Mouse (Mus musculus): Measurements from ENCODE around the gene Tns1. TPM values are rescaled to one million over a fixed set of nuclear protein-coding genes. Genes with fewer than 3 reads are reported as not detected.
A peak's percentile ranks its signal among the peaks of the same experiment; 100 is the strongest.

Gene Tns1
- total and polyA plus RNA-seq, 3 experiments, result 0.40 to 3.6 (median 0.89) TPM

DNA sequence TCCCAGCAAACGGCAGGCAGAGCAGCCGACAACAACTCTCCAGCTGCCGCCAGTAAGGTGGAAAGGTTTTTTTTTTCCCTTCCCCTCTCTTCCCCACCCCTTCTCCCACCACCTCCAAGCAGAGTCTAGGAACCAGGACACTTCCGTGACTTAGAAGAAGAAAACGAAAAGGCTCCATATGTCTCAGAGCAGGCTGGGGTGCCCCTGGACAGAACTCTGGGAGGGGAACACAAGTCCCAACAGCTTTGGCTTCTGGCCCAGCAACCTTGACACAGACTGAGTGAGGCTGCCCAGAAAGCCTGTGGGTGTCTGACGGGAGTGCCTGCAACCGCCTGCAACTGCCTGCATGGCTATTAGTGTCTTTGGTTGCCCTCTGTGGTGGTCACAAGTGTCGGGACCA lies 160.6 kb downstream of the Tns1 start:
- Histone ChIP-seq H3K9me3 (replicated peaks; ENCODE audit: low read length) (no peaks in the 10 kb centered on the region), H3K4me3 (replicated peaks in 1 of 3; ENCODE audit: low read depth in 2 of 3, low read length in 2 of 3, poor library complexity in 1 of 3) (no peak overlapping the region), H3K4me2 (ENCODE audit: insufficient read depth, low read depth, poor library complexity, severe bottlenecking) (no peak overlapping the region), H3K36me3 (replicated peaks in 1 of 2; ENCODE audit: control insufficient read depth in 1 of 2, insufficient read depth in 1 of 2, low read length in 1 of 2) (no peaks in the 10 kb centered on the region), H3K9ac (ENCODE audit: insufficient read depth, low read depth) (no peak overlapping the region), H3K79me2 (replicated peaks; ENCODE audit: control insufficient read depth, extremely low read depth, insufficient read depth, poor library complexity, severe bottlenecking) (no peaks in the 10 kb centered on the region), H3K27me3 (replicated peaks) (no peaks in the 10 kb centered on the region), H3K27ac (ENCODE audit: insufficient read depth, low read depth) (no peak overlapping the region), H3K4me1 (ENCODE audit: control insufficient read depth in 1 of 2, insufficient read depth in 2 of 2) (peaks cover 0 to 30% of the 10 kb centered on the region in 2 experiments; a peak in 2 of 4 replicates)
- no peak for DNase-seq (ENCODE audit: extremely low read depth)
- in situ Hi-C loops (cut with MboI; ENCODE audit: low pct_ligation_motif_present, low pct_unique_long_range_greater_than_20kb, low sequenced_read_pairs) (no loop called here), dilution Hi-C loops (cut with MboI; ENCODE audit: extremely low pct_ligation_motif_present, extremely low pct_unique_long_range_greater_than_20kb, low sequenced_read_pairs) (no loop called here)
- TF ChIP-seq E2F4 (IDR thresholded peaks at IDR 0.05; ENCODE audit: insufficient replicate concordance, low read depth, low read length), result no peak
- no peak for TF ChIP-seq PAX5 (IDR thresholded peaks at IDR 0.05; ENCODE audit: low read length)
- TF ChIP-seq POLR2AphosphoS2 (IDR thresholded peaks at IDR 0.05; ENCODE audit: low read depth, low read length), result no peak
- no peak for TF ChIP-seq RCOR1 (conservative IDR thresholded peaks at IDR 0.05; ENCODE audit: low read depth, low read length)
- TF ChIP-seq HCFC1 (IDR thresholded peaks at IDR 0.05; ENCODE audit: low read depth, low read length), result no peak
- TF ChIP-seq KAT2A (IDR thresholded peaks at IDR 0.05; ENCODE audit: insufficient replicate concordance, low read length), result no peak
- TF ChIP-seq ZC3H11A (IDR thresholded peaks at IDR 0.05; ENCODE audit: low read depth, low read length), result no peak
- TF ChIP-seq MYC (IDR thresholded peaks at IDR 0.05; ENCODE audit: low read depth, low read length), result no peak
- TF ChIP-seq JUND (conservative IDR thresholded peaks at IDR 0.05; ENCODE audit: low read depth, low read length), result no peak
- TF ChIP-seq ZNF384 (IDR thresholded peaks at IDR 0.05; ENCODE audit: low read depth, low read length), result no peak
- TF ChIP-seq POLR2A (IDR thresholded peaks at IDR 0.05; ENCODE audit: low read depth, low read length), result no peak
- TF ChIP-seq GABPA (IDR thresholded peaks at IDR 0.05; ENCODE audit: insufficient replicate concordance, low read depth, low read length), result no peak
- TF ChIP-seq MXI1 (IDR thresholded peaks at IDR 0.05; ENCODE audit: low read depth, low read length), result no peak

DNA sequence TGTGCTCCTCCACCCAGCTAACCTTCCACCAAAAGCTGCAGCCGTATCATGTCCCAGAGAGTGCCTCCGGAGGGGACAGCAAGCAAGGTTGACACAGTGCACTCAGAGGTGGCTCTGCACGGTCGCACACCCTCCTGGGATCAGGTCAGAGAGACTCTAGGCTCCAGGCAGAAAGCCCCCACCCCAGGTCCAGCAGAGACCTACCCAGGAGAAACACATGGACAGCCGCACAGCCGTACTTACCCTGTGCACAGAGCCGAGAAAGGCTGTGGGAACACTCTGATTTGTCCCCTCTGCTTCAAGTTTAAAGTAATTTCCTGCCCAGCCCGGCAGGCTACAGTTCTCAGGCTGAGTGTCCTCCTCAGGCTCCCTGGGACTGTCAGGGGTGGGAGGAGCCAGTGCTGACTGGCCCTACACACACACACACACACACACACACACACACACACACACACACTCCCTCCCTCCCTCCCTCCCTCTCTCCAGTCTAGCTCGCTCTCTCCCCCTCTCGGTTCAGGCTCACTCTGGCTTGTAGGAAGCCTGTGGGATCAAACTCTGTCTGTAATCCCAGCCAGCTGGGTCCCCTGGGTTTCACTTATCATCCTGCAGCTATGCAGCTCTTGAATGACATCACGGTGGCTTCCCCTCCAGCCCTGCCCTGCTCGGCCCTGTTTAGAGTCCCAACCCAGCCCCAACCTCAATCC lies 161.4 kb downstream of the Tns1 start:
- Histone ChIP-seq H3K9ac (ENCODE audit: insufficient read depth, low read depth) (no peak overlapping the region), H3K4me1 (ENCODE audit: control insufficient read depth in 1 of 2, insufficient read depth in 2 of 2) (peaks cover 0 to 30% of the 10 kb centered on the region in 2 experiments; a peak in 2 of 4 replicates), H3K27me3 (replicated peaks) (no peaks in the 10 kb centered on the region), H3K27ac (ENCODE audit: insufficient read depth, low read depth) (no peak overlapping the region), H3K4me2 (ENCODE audit: insufficient read depth, low read depth, poor library complexity, severe bottlenecking) (no peak overlapping the region), H3K79me2 (replicated peaks; ENCODE audit: control insufficient read depth, extremely low read depth, insufficient read depth, poor library complexity, severe bottlenecking) (no peaks in the 10 kb centered on the region), H3K4me3 (replicated peaks in 1 of 3; ENCODE audit: low read depth in 2 of 3, low read length in 2 of 3, poor library complexity in 1 of 3) (peak overlapping the region in 1 of 3 experiments; percentile 18), H3K9me3 (replicated peaks; ENCODE audit: low read length) (no peaks in the 10 kb centered on the region), H3K36me3 (replicated peaks in 1 of 2; ENCODE audit: control insufficient read depth in 1 of 2, insufficient read depth in 1 of 2, low read length in 1 of 2) (no peaks in the 10 kb centered on the region)
- dilution Hi-C loops (cut with MboI; ENCODE audit: extremely low pct_ligation_motif_present, extremely low pct_unique_long_range_greater_than_20kb, low sequenced_read_pairs), result no loop called here
- in situ Hi-C loops (cut with MboI; ENCODE audit: low pct_ligation_motif_present, low pct_unique_long_range_greater_than_20kb, low sequenced_read_pairs), result no loop called here
- TF ChIP-seq MXI1 (IDR thresholded peaks at IDR 0.05; ENCODE audit: low read depth, low read length) (no peak), RCOR1 (conservative IDR thresholded peaks at IDR 0.05; ENCODE audit: low read depth, low read length) (no peak), IRF4 (IDR thresholded peaks at IDR 0.05; ENCODE audit: low read depth, low read length) (no peak), TCF12 (IDR thresholded peaks at IDR 0.05; ENCODE audit: low read depth, low read length) (no peak), BHLHE40 (IDR thresholded peaks at IDR 0.05; ENCODE audit: low read depth, low read length) (no peak), CTCF (conservative IDR thresholded peaks at IDR 0.05 in 1 of 2, IDR thresholded peaks at IDR 0.05 in 1 of 2; ENCODE audit: low read depth in 2 of 2, low read length in 2 of 2) (peak in 1 of 2 experiments; percentile 4; a peak in 1 of 4 replicates)
- DNase-seq (ENCODE audit: extremely low read depth), result peak; percentile 37

Data from CH12.LX (cell line).